Mouse (Mus musculus) embryo, embryonic 10.5 days (tissue): ENCODE results near the gene Gal3st1.
A peak's percentile ranks its signal among the peaks of the same experiment; 100 is the strongest.
"Not testable (repeated sequence)": the region's sequence is repeated elsewhere in the genome, so short reads cannot be mapped to it uniquely, and the experiment has no call there.

Source experiments
- DNase-seq: peaks from one replicate; pipeline ENCODE4 v3.0.0-alpha.2; 2015; ENCODE audit warnings: low spot score

Gal3st1 gene

GRCm38 (mm10) chr11:3983291-3983862 lies at the start of gene Gal3st1:
Gene Gal3st1, plus strand, starts transcription at chr11:3983636.
- peak; percentile 21 for DNase-seq

DNA sequence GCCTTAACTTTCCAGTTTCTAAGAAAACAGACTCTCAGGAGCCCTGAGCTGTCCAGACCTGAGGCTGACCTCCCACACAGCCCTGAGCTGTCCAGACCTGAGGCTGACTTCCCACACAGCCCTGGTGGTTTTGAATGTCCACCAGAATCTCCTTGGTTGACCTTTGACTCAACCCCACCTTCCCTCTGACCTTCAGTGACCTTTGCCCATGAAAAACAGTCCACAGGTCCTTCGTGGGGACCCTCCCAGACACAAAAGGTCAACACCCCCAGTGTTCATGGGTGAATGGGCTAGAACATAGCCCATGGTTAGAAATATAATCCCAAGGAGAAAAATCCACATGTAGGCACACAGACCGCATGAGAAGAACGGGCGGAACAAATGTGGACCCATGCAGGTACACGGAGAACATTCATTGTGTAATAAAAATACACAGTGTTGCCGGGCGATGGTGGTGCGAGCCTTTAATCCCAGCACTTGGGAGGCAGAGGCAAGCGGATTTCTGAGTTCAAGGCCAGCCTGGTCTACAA lies 49.6 kb upstream of the Gal3st1 start:
- no peak for DNase-seq

DNA sequence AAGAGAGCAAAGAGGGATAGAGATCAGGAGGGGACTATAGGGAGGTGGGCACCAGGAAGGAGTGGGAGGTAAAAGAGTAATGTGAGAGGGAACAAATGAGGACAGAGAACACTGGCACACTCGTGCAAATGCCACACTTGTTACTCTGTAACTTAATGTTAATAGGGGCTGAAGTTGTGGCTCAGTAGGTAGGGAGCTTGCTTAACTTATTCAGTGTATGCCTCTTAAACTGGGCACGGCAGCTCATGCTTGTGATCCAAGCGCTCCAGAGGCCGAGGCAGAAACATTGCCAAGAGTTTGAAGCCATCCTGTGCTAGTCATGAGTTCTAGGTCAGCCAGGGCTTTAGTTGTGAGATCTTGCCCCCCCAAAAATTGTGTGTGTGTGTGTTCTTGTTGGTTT lies 48.3 kb upstream of the Gal3st1 start:
- no peak for DNase-seq

DNA sequence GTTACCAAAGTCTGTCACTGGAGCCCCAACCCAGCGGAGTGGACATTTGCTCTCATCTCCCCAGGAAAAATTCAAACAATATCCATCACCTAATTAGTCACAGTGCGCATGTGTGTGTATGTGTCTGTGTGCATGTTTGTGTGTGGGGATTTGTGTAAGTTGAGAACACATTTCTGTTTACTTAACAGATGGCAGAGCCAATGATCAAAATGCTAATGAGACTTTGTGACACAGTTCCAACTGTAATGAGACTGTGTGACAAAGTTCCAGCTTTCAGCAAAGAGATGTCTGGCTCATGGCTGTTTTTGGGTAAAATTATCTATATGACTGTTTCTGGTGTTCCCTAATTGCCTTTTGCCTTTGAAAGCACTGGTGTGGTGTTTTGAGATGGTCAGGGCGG lies 47.1 kb upstream of the Gal3st1 start:
- DNase-seq: no peak

DNA sequence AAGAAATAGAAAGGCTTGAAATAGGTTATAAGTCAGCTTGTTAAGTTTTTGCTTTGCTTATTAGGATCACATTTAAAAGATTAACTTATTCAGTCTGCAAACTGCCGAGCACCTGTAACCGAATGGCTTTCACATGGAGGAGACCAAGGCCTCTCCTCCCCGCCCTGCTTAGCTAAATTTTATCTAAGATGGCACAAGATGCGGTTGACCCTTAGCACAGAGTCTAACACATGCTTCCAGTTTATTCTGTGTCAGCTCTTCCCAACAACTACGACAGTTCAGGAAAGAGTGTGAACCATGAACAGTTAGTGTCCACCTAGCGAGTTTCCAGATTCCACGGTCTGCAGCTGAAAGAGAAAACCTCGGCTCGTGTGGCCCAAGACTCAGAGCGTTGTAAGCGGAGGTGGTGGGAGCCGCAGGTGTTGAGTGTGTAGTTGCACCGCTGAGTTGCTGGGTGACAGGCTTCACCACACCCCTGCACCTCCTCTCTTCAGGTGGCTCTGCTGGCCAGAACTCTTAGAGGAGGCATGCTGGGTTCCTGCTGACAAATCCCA lies 46.0 kb upstream of the Gal3st1 start:
- DNase-seq: no peak

GRCm38 (mm10) chr11:3941371-3941770 lies 42.1 kb upstream of the Gal3st1 start:
- no peak for DNase-seq

GRCm38 (mm10) chr11:3946386-3946785 lies 37.0 kb upstream of the Gal3st1 start:
- DNase-seq: no peak

- not testable (repeated sequence) for DNase-seq
These were observed 28.6 kb upstream of the Gal3st1 start for GRCm38 (mm10) chr11:3954876-3955275.

DNA sequence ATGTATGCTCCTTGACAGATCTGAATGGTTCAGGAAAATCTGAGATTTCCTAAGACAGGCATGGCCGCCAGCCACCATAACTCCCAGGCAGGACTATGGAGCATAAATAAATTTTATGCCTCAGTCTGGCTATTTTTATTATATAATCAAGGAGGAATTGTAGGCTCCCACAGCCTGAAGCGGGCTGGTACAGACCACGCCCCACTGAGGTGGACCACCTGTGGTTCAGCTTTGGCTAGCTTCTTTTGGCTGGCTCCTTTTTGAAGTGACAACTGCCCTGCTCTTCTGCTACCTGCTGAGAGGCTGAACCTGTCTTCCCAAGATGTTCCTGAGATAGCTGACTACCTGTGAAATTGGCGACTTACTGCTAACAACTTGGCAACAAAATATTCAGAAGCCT lies 28.1 kb upstream of the Gal3st1 start:
- DNase-seq: not testable (repeated sequence)

GRCm38 (mm10) chr11:3960901-3961300 lies 22.5 kb upstream of the Gal3st1 start:
- no peak for DNase-seq

- no peak for DNase-seq
These were observed 21.7 kb upstream of the Gal3st1 start for GRCm38 (mm10) chr11:3961761-3962160.

- DNase-seq: no peak
These were observed 20.3 kb upstream of the Gal3st1 start for GRCm38 (mm10) chr11:3963155-3963554.

DNA sequence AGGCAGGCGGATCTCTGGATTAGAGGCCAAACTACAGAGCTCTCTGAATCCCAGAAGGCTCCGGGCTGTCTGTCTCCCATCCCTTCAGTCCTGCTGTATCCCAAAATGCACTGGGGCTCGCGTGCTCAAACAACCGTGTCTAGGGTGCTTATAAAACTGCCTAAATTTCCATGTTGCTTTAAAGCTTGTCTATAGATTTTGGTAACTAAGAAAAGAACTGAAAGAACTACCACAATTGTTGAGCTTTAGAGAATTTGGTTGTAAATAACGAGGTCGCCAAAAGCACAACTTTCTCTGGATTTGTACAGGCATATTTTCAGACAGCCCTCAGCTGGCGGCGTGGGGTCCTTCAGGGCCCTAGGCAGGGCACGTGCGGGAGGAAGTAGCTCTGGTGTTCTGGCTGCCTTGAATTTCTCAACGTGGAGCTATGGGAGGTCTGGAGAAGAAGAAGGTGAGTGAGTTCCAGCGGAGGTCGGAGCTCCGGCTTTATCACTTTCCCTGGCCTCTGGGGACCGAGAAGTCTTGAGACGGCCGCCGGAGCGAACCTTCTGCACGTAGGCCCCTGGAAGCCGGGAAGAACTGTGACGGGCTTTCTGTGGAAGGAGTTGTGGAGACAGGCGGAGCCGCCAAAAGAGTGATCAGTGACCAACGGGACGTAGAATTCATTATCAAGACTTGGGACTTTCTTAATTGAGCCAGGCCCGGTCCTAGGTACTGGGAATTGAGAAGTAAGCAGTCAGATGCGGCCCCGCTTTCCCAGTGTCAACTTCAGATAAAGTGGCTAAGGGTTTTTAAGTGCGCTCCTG lies 19.6 kb upstream of the Gal3st1 start, which contains the start of gene Pes1:
Gene Pes1, plus strand, starts transcription at position 366 of the 806 bp plus-strand sequence.
- peak; percentile 90 for DNase-seq

GRCm38 (mm10) chr11:3964416-3965172 lies 18.8 kb upstream of the Gal3st1 start:
- DNase-seq: no peak

DNA sequence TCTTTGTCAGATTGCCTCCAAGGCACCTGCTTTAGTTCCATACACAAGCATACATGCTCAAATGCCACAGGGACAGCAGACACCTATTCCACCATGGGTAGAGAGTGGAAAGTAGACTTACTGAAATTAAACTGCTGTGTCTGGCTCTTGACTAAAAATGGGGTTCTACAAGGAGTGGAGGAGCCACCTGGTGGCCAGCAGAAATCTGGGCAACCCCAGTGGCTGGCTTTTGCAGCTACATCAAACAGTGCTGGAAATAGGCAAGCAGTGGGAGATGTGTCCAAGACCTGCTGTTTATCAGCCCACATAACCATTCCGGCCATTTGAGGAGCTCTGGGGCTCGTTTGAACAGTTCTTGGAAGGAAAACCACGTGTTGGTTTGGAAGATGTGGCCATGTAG lies 13.6 kb upstream of the Gal3st1 start:
- no peak for DNase-seq

DNA sequence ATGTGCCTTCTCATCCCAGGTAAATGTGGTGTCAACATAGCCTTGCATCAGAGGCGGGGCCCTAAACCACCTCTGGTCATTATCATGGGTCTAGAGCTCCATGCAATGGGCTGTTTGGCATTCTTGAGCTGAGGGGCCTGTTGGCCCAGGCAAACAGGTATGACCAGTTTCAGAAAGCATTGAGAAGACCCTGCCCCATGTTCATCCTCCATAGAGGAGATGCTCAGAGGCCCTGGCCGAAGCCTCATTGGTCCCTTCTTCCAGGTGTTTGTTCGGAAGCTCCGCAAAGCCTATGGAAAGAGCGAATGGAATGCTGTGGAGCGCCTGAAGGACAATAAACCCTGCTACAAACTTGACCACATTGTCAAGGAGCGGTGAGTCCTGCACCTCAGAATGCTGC lies 13.1 kb upstream of the Gal3st1 start:
- no peak for DNase-seq

DNA sequence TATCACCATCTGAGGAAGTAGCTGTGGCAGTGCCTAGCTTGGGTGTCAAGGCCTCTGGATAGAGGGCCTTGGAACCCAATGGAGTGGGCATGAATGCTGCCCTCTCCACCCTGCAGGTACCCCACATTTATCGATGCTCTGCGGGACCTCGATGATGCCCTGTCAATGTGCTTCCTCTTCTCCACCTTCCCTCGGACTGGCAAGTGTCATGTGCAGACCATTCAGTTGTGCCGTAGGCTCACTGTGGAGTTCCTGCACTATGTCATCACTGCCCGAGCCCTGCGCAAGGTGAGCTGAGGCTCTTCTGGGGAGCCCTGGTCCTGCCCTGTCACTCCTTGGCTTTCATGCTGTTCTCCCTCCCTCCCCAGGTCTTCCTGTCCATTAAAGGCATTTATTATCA lies 10.4 kb upstream of the Gal3st1 start:
- no peak for DNase-seq

DNA sequence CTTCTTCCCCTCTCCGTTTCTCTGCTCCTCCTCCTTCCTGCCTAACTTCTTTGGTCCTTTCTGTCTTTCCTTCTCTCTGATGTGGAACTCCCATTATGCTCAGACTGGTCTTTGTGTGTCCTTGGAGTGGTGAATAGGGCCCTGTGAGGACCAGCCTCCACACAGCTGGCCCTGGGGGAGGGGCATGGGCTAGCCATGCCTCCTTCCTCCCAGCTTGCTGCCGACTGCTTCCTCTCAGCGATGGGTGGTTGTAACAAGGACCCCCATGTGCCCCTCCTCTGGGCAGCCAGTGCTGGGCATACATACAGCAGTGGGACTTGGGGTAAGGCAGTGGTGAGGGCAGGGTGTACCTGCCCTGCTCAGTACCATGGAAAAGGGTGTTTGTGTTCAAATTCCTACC lies 9.1 kb upstream of the Gal3st1 start:
- no peak for DNase-seq

DNA sequence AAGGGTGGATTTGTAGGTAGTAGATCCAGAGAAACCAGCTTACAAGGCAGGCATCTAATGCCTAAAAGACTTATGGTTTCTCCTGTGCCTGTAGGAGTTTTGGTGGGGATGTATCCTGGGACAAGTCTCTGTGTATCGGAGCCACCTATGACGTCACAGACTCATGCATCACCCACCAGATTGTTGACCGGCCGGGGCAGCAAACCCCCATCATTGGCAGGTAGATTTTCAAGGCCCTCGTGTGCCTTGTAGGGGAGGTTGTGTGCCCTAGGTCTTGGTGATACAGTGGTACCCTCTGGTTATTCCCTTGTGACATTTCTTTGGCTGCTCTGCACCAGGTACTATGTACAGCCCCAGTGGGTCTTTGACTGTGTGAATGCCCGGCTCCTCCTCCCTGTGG lies 6.8 kb upstream of the Gal3st1 start, which contains the start of gene 4930556J24Rik:
Gene 4930556J24Rik, minus strand, starts transcription at position 101 of the 400 bp plus-strand sequence.
- no peak for DNase-seq

DNA sequence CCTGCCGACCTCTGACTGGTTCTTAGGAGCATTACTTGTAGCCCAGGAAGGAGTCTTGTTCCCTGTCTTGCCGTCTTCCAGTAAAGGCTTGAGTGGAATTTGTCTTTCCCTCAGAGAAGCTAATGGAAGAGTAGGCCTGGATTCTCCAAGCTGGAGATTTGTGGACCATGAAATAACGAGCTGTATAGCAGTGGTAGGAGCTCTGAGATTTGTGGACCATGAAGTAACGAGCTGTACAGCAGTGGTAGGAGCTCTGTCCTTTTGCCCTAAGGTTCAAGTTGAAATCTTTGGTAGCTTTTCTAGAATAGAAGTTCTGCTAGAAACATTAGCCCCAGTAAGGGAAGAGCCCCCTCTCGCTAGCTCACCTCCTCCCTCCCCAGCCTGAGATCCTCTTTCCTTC lies 5.0 kb upstream of the Gal3st1 start:
- DNase-seq: no peak

DNA sequence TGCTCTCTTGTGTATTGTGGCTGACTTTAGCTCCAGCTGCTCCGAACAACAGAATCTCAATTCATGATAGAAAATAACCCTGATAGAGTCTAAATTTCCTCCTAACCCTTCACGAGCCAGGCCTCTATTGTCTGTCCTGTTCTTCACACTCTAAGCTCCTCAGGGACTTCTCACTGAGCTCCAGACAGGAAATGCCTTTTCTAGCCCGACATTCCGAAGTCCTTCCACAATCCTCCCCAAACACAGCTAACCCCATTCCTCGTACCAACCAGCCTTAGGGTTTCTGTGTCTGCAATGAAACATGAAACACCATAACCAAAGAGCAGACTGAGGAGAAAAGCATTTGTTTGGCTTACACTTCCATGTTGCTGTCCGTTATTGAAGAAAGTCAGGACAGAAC lies 1.9 kb upstream of the Gal3st1 start:
- DNase-seq: no peak
